Mouse (Mus musculus) ovary, adult 2 months (tissue): ENCODE data around the gene Disp2. TPM values are rescaled to one million over a fixed set of nuclear protein-coding genes. Genes with fewer than 3 reads are reported as not detected.

Experiments
- polyA plus RNA-seq: library from polyadenylated mRNA; depleted of rRNA; stranded (reverse); fragments of >200 nt; gene quantifications from 2 replicates; pipeline ENCODE4 v1.2.3, GENCODE M21; 2012; rRNA removed

Disp2 gene
- 0.61 TPM in 2 replicates for polyA plus RNA-seq

DNA sequence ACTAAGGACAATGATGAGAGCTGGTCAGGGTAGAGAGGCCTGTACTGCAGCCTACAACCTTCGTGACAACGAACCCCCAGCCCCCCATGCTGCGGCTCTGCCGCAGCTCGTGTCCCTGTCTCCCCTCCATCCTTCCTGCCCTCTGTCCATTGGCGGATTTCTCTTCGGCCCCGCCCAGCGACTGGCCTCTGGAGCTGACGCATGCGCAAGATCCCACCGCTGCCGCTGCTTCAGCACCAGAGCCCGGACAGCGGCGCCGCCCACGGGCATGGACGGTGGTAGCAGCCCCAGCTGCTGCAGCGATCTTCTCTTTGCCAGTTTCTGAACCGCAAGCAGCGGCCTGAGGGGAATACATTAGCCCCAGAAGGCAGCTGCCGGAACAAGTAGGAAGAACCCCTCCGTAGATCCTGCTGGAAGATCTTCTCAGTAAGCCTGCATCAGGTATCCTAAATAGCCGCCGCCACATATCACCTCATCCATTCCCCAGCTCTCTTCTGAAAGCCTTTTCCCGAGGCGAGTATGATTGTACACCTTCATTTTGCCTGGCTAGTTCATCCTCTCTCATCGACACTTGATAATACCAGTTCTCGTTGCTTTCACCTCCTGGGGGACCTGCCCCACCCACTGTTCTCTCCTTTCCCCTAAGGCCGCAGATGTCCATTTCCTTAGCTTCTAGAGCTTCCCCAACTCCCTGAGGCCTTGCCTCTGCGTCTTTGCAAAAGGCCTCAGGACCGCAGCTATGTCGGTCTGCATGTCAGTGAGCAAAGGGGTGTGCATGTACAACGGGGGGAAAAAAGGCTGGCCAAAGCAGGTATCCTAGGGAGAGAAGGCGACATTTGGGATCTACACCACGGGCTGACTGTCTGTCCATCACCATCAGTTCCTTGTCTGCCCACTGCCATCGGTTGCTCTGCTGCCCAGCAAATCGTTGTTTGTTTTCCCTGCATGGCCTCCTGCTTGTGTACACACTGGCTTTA, at the start of gene Disp2:
Gene Disp2 (plus strand): TSS at position 216 of the 977 bp plus-strand sequence.

DNA sequence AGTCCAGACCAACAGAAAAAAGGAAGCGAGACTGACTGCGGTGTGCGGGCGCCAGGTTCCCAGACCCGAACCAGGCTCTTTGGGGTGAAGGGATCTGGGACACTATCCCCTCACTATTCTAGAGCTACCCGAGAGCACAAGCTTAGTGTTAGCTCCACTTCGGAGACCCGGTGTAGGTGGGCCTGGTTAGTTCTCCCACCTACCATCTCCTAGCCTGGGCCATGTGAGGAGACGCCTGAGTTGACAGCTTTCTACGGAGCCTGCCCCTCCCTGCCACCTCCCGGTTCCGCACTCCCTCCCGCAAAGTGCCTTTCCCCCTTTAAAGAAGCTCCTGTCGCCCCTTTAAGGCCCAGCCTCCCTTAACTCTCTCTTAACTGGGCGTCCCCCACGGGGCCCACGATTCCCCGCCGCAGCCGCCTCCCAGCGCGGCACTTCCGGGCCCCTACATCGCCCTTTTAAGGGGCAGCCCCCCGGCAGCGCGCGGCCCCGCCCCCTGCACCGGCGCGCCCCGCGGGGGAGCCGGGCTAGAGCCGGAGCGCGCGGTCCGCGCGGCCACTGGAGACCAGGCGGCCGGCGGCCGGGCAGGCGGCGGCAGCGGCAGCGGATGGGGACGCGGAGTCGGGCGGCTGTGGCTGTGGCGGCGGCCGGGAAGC, 34.2 kb upstream of the Disp2 start, which contains the start of gene Inafm2:
Gene Inafm2 (plus strand): TSS at position 527 of the 653 bp plus-strand sequence.

DNA sequence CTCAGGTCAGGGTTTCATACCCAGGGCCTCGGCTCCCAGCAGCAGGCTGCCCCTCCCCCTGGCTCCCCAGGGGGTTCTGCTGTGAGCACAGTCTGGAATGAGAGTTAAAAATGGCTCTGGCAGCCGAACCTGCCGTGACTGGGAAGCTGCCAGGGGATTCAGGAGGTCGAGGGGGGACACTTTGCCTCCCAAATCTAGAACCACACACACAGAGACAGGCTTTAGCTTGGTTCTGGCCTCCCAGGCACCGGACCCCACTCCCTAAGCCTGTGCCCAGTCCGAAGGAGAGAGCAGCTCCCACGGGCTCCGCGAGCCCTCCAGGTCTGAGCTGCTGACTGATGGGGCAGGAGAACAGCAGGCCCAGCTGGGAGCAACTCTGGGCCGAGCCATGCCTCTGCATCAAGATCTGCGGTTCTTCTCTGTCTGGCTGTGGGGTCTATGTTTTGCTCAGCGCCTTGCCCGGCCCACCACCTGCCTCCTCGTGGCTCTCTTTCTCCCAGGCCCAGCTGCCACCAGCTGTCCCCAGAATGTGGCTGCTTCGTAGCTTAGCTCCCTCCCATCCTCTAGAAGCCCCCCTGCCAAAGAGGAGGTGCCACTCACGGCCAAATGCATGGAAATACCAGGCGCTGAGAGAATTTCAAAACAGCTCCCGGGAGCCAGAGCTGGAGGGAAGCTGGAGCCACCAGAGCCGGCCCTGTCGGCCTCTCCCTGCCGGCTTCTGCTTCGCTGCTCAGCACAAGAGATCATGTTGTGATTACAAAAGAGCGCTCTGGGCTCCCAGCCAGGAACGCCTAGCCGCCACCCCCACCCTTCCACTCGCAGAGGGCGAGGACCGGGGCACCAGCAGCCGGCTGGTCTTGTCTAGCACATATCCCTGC, 17.4 kb upstream of the Disp2 start, which contains the start of gene Ccdc9b:
Gene Ccdc9b (minus strand): TSS at position 756 of the 878 bp plus-strand sequence.

DNA sequence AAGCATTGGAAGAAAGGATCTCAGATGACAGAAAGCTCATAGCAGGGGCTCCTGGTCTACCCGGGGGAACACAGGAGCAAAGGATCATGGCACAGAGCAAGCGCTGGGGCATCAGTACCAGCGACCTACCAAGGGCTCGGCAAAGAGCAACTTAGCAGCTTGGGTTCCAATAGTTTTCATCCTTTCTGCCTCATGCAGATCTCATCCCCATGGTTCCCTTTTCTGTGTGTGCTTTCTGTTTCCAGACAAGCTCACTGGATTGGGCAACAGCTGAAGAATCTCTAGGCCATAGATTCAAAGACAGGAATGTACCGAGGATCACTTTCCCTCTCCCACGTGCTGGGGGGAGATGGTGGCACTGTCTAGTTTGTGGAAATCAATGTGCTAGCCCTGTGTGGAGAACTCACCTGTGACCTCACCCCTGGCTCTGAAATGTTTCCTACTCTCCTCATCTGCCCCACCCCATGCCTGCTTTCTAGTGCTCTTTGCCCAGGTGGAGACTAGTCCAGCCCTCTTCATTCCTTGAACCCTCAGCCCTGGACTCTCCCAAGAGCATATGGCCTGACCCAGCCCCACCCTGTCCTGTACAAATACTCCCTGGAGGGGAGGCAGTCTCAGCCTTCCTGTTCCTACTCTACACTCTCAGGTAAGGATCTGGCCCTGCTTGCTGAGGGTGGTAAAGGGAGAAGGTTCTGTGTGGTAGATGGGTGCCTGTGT, 7.2 kb upstream of the Disp2 start, which contains the start of gene Phgr1:
Gene Phgr1 (plus strand): TSS at position 612 of the 717 bp plus-strand sequence.

DNA sequence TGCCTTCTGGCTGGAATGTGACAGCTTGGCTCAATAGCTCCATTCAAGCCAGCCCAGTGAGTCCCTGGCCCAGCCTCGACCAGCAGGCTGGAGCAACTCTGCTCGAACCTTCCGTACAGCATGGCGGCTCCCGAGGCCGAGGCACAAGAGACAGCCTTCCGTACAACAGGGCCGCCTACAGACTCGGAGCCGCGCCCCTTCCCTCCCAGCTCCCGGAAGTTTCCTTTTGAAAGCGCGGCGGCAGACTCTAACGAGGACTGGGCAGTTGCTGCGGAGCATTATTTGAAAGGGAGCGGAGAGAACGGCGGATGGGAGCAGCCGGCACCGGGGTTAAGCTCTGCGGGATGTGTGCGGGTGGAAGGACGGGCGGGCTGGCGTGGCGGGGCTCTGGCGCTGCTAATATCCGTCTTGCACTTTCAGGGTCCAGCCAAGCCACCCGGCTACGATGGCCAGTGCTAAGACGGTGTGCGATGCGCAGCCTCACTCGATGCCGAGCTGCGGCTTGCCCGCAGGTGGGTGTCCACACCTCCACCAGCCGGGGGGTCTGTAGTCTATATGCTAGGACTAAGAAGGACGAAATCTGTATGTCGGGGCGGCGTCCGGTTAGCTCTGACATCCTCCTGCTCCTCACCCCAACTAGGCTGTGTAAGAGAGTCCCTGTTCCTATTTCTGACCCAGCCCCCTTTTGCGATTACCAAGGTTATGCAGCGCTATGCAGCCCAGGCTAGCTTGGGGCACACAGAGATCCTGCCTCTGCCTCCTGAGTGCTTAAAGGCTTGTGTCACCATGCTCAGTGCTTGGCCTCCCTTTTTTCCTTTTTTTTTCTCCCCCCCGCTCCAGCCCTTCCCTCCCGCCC, 34.7 kb downstream of the Disp2 start, which contains the start of gene Knstrn:
Gene Knstrn (plus strand): TSS at position 23 of the 856 bp plus-strand sequence.

Other genes starting within 250 kb of the Disp2 start
- gene Bmf, start 230.0 kb upstream of the Disp2 start, polyA plus RNA-seq = 32.2 and 42.6 TPM in 2 replicates
- 8.1 and 11.8 TPM in 2 replicates for gene Bub1b, start 181.5 kb upstream of the Disp2 start, polyA plus RNA-seq
- gene Pak6, start 116.4 kb upstream of the Disp2 start, polyA plus RNA-seq = 19.6 and 23.0 TPM in 2 replicates
- 10.0 and 10.1 TPM in 2 replicates for gene Ankrd63, start 75.8 kb upstream of the Disp2 start, polyA plus RNA-seq
- 4.2 and 8.4 TPM in 2 replicates for gene Plcb2, start 51.3 kb upstream of the Disp2 start, polyA plus RNA-seq
- 17.2 and 23.9 TPM in 2 replicates for gene Inafm2, start 34.0 kb upstream of the Disp2 start, polyA plus RNA-seq
- gene Ccdc9b, start 17.1 kb upstream of the Disp2 start, polyA plus RNA-seq = 7.4 and 7.8 TPM in 2 replicates
- gene Phgr1, start 7.0 kb upstream of the Disp2 start, polyA plus RNA-seq = 0.70 and 1.0 TPM in 2 replicates
- 3.9 and 6.0 TPM in 2 replicates for gene Knstrn, start 34.3 kb downstream of the Disp2 start, polyA plus RNA-seq
- 84.6 and 103 TPM in 2 replicates for gene Ivd, start 82.2 kb downstream of the Disp2 start, polyA plus RNA-seq
- gene Bahd1, start 120.7 kb downstream of the Disp2 start, polyA plus RNA-seq = 31.7 and 39.7 TPM in 2 replicates
- gene Chst14, start 146.8 kb downstream of the Disp2 start, polyA plus RNA-seq = 31.2 and 33.1 TPM in 2 replicates
- gene Ccdc32, start 249.7 kb downstream of the Disp2 start, polyA plus RNA-seq = 6.4 and 6.8 TPM in 2 replicates